Mouse (Mus musculus) heart, postnatal 0 days (tissue): ENCODE results near the gene Rpl29. TPM values are rescaled to one million over a fixed set of nuclear protein-coding genes. Genes with fewer than 3 reads are reported as not detected.

ENCODE experiments used
- ATAC-seq: fragments of 200-750 bp; cut with Nextera tagmentation; 2 replicates; pipeline ENCODE4 v1.8.0; 2017; ENCODE audit warnings: low read depth, moderate number of reproducible peaks, moderate library complexity; ENCODE audit not compliant: insufficient read depth
- DNase-seq: peaks from one replicate; pipeline ENCODE4 v3.0.0-alpha.2; 2016; ENCODE audit warnings: low spot score
- H3K27ac ChIP-seq: fragments of 300-500 bp; sonication (generic); 2 replicates; pipeline ENCODE4 v1.5.1; 2014; ENCODE audit warnings: low read depth, mild to moderate bottlenecking
- H3K27me3 ChIP-seq: fragments of 300-500 bp; sonication (generic); 2 replicates; pipeline ENCODE4 v1.6.1; 2014; ENCODE audit warnings: low read length, mixed read lengths; ENCODE audit not compliant: control insufficient read depth, insufficient read depth
- H3K36me3 ChIP-seq: fragments of 300-500 bp; sonication (generic); replicated peaks from 2 replicates; pipeline ENCODE4 v1.6.1; 2014; ENCODE audit warnings: low read length, mixed read lengths; ENCODE audit not compliant: control insufficient read depth, insufficient read depth
- H3K4me1 ChIP-seq: fragments of 300-500 bp; sonication (generic); 2 replicates; pipeline ENCODE4 v1.6.1; 2014; ENCODE audit warnings: antibody characterized with exemption; ENCODE audit not compliant: control insufficient read depth, insufficient read depth
- H3K4me2 ChIP-seq: fragments of 300-500 bp; sonication (generic); 2 replicates; pipeline ENCODE4 v1.6.1; 2014; ENCODE audit warnings: low read depth, mild to moderate bottlenecking, low read length, moderate library complexity
- H3K4me3 ChIP-seq: fragments of 300-500 bp; sonication (generic); 2 replicates; pipeline ENCODE4 v1.5.1; 2014; ENCODE audit warnings: low read depth, low read length
- H3K9ac ChIP-seq: fragments of 300-500 bp; sonication (generic); replicated peaks from 2 replicates; pipeline ENCODE4 v1.6.1; 2014; ENCODE audit warnings: low read depth, low read length, mixed read lengths
- H3K9me3 ChIP-seq: fragments of 300-500 bp; sonication (generic); replicated peaks from 2 replicates; pipeline ENCODE4 v1.6.1; 2016; ENCODE audit warnings: low read length; ENCODE audit not compliant: control insufficient read depth
- CTCF ChIP-seq: IDR thresholded peaks from 2 replicates; pipeline ENCODE4 v1.5.1; 2016; ENCODE audit warnings: antibody characterized with exemption, control low read depth, low read depth
- EP300 ChIP-seq: IDR thresholded peaks from 2 replicates; pipeline ENCODE4 v1.6.1; 2016; ENCODE audit warnings: antibody characterized with exemption, low read depth
- WGBS: fragments of 180-500 bp; shearing (Covaris S2); extraction: QIAGEN DNeasy Blood & Tissue Kit; methylation state at CpG from one replicate; pipeline ENCODE4 v1.1.7; 2014; 5-methylcytosine and 5-hydroxymethylcytosine counted together
- polyA plus RNA-seq: library from polyadenylated mRNA; unstranded; fragments of >200 nt; fragmentation: Nextera tagmentation; extraction: Ambion mirVana; gene quantifications from 2 replicates; pipeline ENCODE4 v1.2.1, GENCODE M21; 2015
- total RNA-seq: library from RNA; depleted of rRNA; stranded (reverse); fragments of >200 nt; gene quantifications from 2 replicates; pipeline ENCODE4 v1.2.3, GENCODE M21; 2014; ENCODE audit warnings: low replicate concordance

Rpl29 gene
- total and polyA plus RNA-seq, 2 experiments from 2014 or later: 504 to 783 TPM

- TF ChIP-seq CTCF: no peak
- peak; percentile 59 for TF ChIP-seq EP300
- H3K4me1 ChIP-seq: peaks cover 46% of the 10 kb centered on the region
- 14% methylated on average over 6 of the region's 6 CpGs for whole genome bisulfite sequencing
Measured at GRCm38 (mm10) chr9:106405275-106405674, 24.0 kb upstream of the Rpl29 start.

GRCm38 (mm10) chr9:106406443-106407078, 22.7 kb upstream of the Rpl29 start:
- 0 out of 2 replicates have a peak, but pooled peaks cover 3% of the 10 kb centered on the region for H3K9me3 ChIP-seq
- ATAC-seq: peak; percentile 28
- H3K36me3 ChIP-seq: no peaks in the 10 kb centered on the region
- TF ChIP-seq CTCF: no peak
- TF ChIP-seq EP300: peak; percentile 59; the same call in 1 of the 2 replicates
- H3K27ac ChIP-seq: peak overlapping the region; percentile 87
- H3K4me2 ChIP-seq: 0 out of 2 replicates have a peak overlapping the region, but pooled peaks have one; percentile 1
- DNase-seq: peak; percentile 61
- no peak overlapping the region for H3K9ac ChIP-seq
- peaks cover 50% of the 10 kb centered on the region for H3K4me1 ChIP-seq
- WGBS: 15% methylated on average over 8 of the region's 8 CpGs
- no peaks in the 10 kb centered on the region for H3K27me3 ChIP-seq
- no peak overlapping the region for H3K4me3 ChIP-seq

More at GRCm38 (mm10) chr9:106405275-106405674, 24.0 kb upstream of the Rpl29 start:
- Histone ChIP-seq H3K4me3 (no peak overlapping the region), H3K4me2 (no peak overlapping the region), H3K36me3 (no peaks in the 10 kb centered on the region), H3K9me3 (0 out of 2 replicates have a peak, but pooled peaks cover 3% of the 10 kb centered on the region), H3K27me3 (no peaks in the 10 kb centered on the region), H3K27ac (peak overlapping the region; percentile 87), H3K9ac (no peak overlapping the region)
- ATAC-seq (peak; percentile 89), DNase-seq (peak; percentile 76)

- 97% methylated on average over 4 of the region's 4 CpGs for WGBS
- ATAC-seq (no peak), DNase-seq (no peak)
- H3K27ac ChIP-seq: no peak overlapping the region
- TF ChIP-seq EP300: no peak
- TF ChIP-seq CTCF: 0 out of 2 replicates have a peak, but pooled peaks have one; percentile 13
- H3K36me3 ChIP-seq: no peaks in the 10 kb centered on the region
- no peak overlapping the region for H3K9ac ChIP-seq
- H3K9me3 ChIP-seq: 0 out of 2 replicates have a peak, but pooled peaks cover 3% of the 10 kb centered on the region
- H3K4me2 ChIP-seq: no peak overlapping the region
- H3K4me3 ChIP-seq: no peak overlapping the region
- no peaks in the 10 kb centered on the region for H3K27me3 ChIP-seq
- peaks cover 40% of the 10 kb centered on the region for H3K4me1 ChIP-seq
Measured at GRCm38 (mm10) chr9:106409096-106409495, 20.2 kb upstream of the Rpl29 start.

GRCm38 (mm10) chr9:106410086-106410650, 19.1 kb upstream of the Rpl29 start:
- Histone ChIP-seq H3K4me3 (no peak overlapping the region), H3K9ac (no peak overlapping the region), H3K27ac (no peak overlapping the region), H3K4me2 (no peak overlapping the region), H3K9me3 (0 out of 2 replicates have a peak, but pooled peaks cover 3% of the 10 kb centered on the region), H3K4me1 (peaks cover 31% of the 10 kb centered on the region), H3K27me3 (no peaks in the 10 kb centered on the region), H3K36me3 (no peaks in the 10 kb centered on the region)
- 96% methylated on average over 2 of the region's 2 CpGs for WGBS
- DNase-seq (no peak), ATAC-seq (no peak)
- no peak for TF ChIP-seq EP300
- no peak for TF ChIP-seq CTCF

- Histone ChIP-seq H3K4me1 (peaks cover 21% of the 10 kb centered on the region), H3K9ac (no peak overlapping the region), H3K9me3 (0 out of 2 replicates have a peak, but pooled peaks cover 3% of the 10 kb centered on the region), H3K4me2 (no peak overlapping the region), H3K4me3 (no peak overlapping the region), H3K36me3 (no peaks in the 10 kb centered on the region), H3K27me3 (no peaks in the 10 kb centered on the region), H3K27ac (no peak overlapping the region)
- TF ChIP-seq CTCF (no peak), EP300 (no peak)
- ATAC-seq (no peak), DNase-seq (no peak)
- 48% methylated on average over 9 of the region's 9 CpGs for WGBS
Measured at GRCm38 (mm10) chr9:106411091-106411594, 18.1 kb upstream of the Rpl29 start.
